Mouse (Mus musculus) heart, postnatal 10 days (tissue): ENCODE measurements around the gene Sos2. TPM values are rescaled to one million over a fixed set of nuclear protein-coding genes. Genes with fewer than 3 reads are reported as not detected.
A peak's percentile ranks its signal among the peaks of the same experiment; 100 is the strongest.
"Not testable (repeated sequence)": the region's sequence is repeated elsewhere in the genome, so short reads cannot be mapped to it uniquely, and the experiment has no call there.

Experiments
- DNase-seq, 2 experiments: peaks; one replicate each; pipeline ENCODE4 v3.0.0; 2021
- intact Hi-C: fragments of 180-260 bp; cut with DNase I; formaldehyde crosslinking; loops from one replicate; pipeline ENCODE4 v1.15.1; 2025
- total RNA-seq, 2 experiments: library from RNA; stranded (reverse); gene quantifications; 2 replicates each; pipeline ENCODE4 v1.2.3; 2021

Gene Sos2
- total RNA-seq, 2 experiments from 2014 or later: 33.9 to 34.7 TPM

GRCm38 (mm10) chr12:69676157-69676556 lies 5.5 kb downstream of the Sos2 start:
- intact Hi-C loops: no loop called here
- no peak for DNase-seq

GRCm38 (mm10) chr12:69674576-69675537 lies 6.8 kb downstream of the Sos2 start:
- DNase-seq: no peak
- intact Hi-C loops: no loop called here

GRCm38 (mm10) chr12:69674176-69674575 lies 7.5 kb downstream of the Sos2 start:
- DNase-seq: no peak
- intact Hi-C loops: no loop called here

- intact Hi-C loops: no loop called here
- no peak for DNase-seq
These were observed 14.9 kb downstream of the Sos2 start for GRCm38 (mm10) chr12:69666721-69667120.

- no peak for DNase-seq
- intact Hi-C loops: no loop called here
These were observed 20.0 kb downstream of the Sos2 start for GRCm38 (mm10) chr12:69661658-69662057.

- DNase-seq, intact Hi-C loops: not testable (repeated sequence)
These were observed 27.7 kb downstream of the Sos2 start for GRCm38 (mm10) chr12:69653973-69654372.

GRCm38 (mm10) chr12:69649511-69649910 lies 32.1 kb downstream of the Sos2 start:
- intact Hi-C loops: no loop called here
- DNase-seq: no peak

- intact Hi-C loops: loop anchor here (2.0 kb wide), 1 partner anchor 37 kb away; no protein-coding TSS in a partner anchor
- peak in 1 of 2 experiments; percentile 31 for DNase-seq
These were observed 35.6 kb downstream of the Sos2 start for GRCm38 (mm10) chr12:69645821-69646616.

GRCm38 (mm10) chr12:69644877-69645276 lies 36.8 kb downstream of the Sos2 start:
- intact Hi-C loops: loop anchor here (2.0 to 5.0 kb wide), 2 partner anchors 38 to 53 kb away; no protein-coding TSS in a partner anchor
- DNase-seq: peak; percentile 64 to 66

- no peak for DNase-seq
These were observed 38.8 kb downstream of the Sos2 start for GRCm38 (mm10) chr12:69642877-69643276.

GRCm38 (mm10) chr12:69634761-69635160 lies 46.9 kb downstream of the Sos2 start:
- peak in 1 of 2 experiments; percentile 30 for DNase-seq
- intact Hi-C loops: no loop called here

More at GRCm38 (mm10) chr12:69642877-69643276, 38.8 kb downstream of the Sos2 start:
- intact Hi-C loops: loop anchor here (5.0 kb wide), 1 partner anchor 51 kb away; no protein-coding TSS in a partner anchor

- intact Hi-C loops, DNase-seq: not testable (repeated sequence)
These were observed 63.1 kb downstream of the Sos2 start for GRCm38 (mm10) chr12:69618590-69618989.

GRCm38 (mm10) chr12:69604367-69604766 lies 77.3 kb downstream of the Sos2 start:
- no peak for DNase-seq
- intact Hi-C loops: no loop called here

- no peak for DNase-seq
- intact Hi-C loops: no loop called here
These were observed 84.2 kb downstream of the Sos2 start for GRCm38 (mm10) chr12:69597446-69597845.

GRCm38 (mm10) chr12:69593130-69593529 lies 88.5 kb downstream of the Sos2 start:
- intact Hi-C loops: loop anchor here (5.0 kb wide), 1 partner anchor 49 kb away; no protein-coding TSS in a partner anchor
- DNase-seq: no peak

- DNase-seq: no peak
- intact Hi-C loops: loop anchor here (2.0 to 10.0 kb wide), 2 partner anchors 114 to 388 kb away; partner anchors contain the start of genes Dnaaf2 and Gm49383
These were observed 98.4 kb downstream of the Sos2 start for GRCm38 (mm10) chr12:69583270-69583629.

- DNase-seq: peak; percentile 90
- intact Hi-C loops: loop anchor here (2.0 to 10.0 kb wide), 2 partner anchors 114 to 388 kb away; partner anchors contain the start of genes Dnaaf2 and Gm49383
These were observed 98.9 kb downstream of the Sos2 start, which contains the start of gene Vcpkmt for GRCm38 (mm10) chr12:69582613-69583269. TSS of gene Vcpkmt (minus strand) at chr12:69583028.

GRCm38 (mm10) chr12:69582216-69582612 lies 99.4 kb downstream of the Sos2 start:
- intact Hi-C loops: loop anchor here (2.0 to 10.0 kb wide), 2 partner anchors 115 to 387 kb away; partner anchors contain the start of genes Dnaaf2 and Gm49383
- no peak for DNase-seq

GRCm38 (mm10) chr12:69579623-69580022 lies 102.0 kb downstream of the Sos2 start:
- DNase-seq: no peak
- intact Hi-C loops: loop anchor here (10.0 kb wide), 1 partner anchor 385 kb away; the partner anchor contains the start of genes Dnaaf2 and Gm49383

- intact Hi-C loops: no loop called here
- DNase-seq: no peak
These were observed 105.5 kb downstream of the Sos2 start for GRCm38 (mm10) chr12:69576120-69576627.
